Comparison of ENCODE assay signal across 22 mouse cellular contexts in the genomic region with DNA sequence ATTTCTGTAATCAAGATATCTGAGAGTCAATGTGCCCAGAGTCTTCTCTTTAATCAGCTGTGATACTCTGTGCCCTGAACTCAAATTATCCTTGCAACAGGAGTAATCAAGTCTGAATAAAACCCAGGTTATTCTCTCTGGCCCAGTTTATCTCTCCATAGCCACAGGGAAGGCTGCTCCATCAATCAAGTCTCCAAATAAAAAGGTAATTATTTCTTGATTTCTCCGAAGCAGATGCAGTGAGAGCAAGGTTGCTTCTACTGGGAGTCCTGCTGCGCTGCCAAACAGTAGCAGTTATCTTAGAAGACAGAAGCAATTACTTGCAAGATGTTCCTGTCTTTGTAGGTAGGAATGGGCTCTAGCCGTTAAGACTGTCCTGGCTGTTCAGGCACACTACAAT.
A peak's percentile ranks its signal among the peaks of the same experiment; 100 is the strongest.
DNase-seq lines count a peak whose midpoint lies in the region; ATAC-seq and TF ChIP-seq lines count a peak whose summit lies in the region.
"Had no signal": no experiment of that assay in that cellular context is flagged by ENCODE, and none has a peak within 500 bp of the region (broad histone marks: within the 10 kb centered on the region; RNA-seq: fewer than 3 reads in every experiment).

No protein-coding gene starts in this region.

- no peaks in the 10 kb centered on the region for H3K27me3 ChIP-seq in forebrain, embryonic 12.5 days
- H3K27me3 ChIP-seq in forebrain, embryonic 10.5 days (ENCODE audit: poor library complexity, severe bottlenecking): no peaks in the 10 kb centered on the region
- H3K27me3 ChIP-seq in midbrain, embryonic 14.5 days (ENCODE audit: control insufficient read depth, insufficient read depth, low read length): no peaks in the 10 kb centered on the region
- H3K27me3 ChIP-seq in midbrain, embryonic 16.5 days (ENCODE audit: control insufficient read depth, insufficient read depth, low read depth, low read length): no peaks in the 10 kb centered on the region
- no peaks in the 10 kb centered on the region for H3K27me3 ChIP-seq in hindbrain, postnatal 0 days (ENCODE audit: insufficient read depth, low read length)
- H3K27me3 ChIP-seq: heart, embryonic 13.5 days; Patski; stomach, embryonic 15.5 days had no signal

- H3K27ac ChIP-seq in forebrain, embryonic 12.5 days: no peak overlapping the region
- H3K27ac ChIP-seq in forebrain, embryonic 10.5 days: no peak overlapping the region
- H3K27ac ChIP-seq in midbrain, embryonic 14.5 days (replicated peaks; ENCODE audit: low read depth, low read length): 0 out of 2 replicates have a peak overlapping the region, but pooled peaks have one; percentile 41
- H3K27ac ChIP-seq in midbrain, embryonic 16.5 days (ENCODE audit: low read length): no peak overlapping the region
- no peak overlapping the region for H3K27ac ChIP-seq in hindbrain, postnatal 0 days
- H3K27ac ChIP-seq: heart, embryonic 13.5 days; kidney, postnatal 0 days; liver, embryonic 14.5 days; macrophage; stomach, embryonic 15.5 days had no signal

- H3K9ac ChIP-seq in forebrain, embryonic 12.5 days: no peak overlapping the region
- H3K9ac ChIP-seq in midbrain, embryonic 14.5 days (replicated peaks; ENCODE audit: low read length): no peak overlapping the region
- no peak overlapping the region for H3K9ac ChIP-seq in midbrain, embryonic 16.5 days (ENCODE audit: low read depth, low read length)
- no peak overlapping the region for H3K9ac ChIP-seq in hindbrain, postnatal 0 days (replicated peaks; ENCODE audit: low read length)
- H3K9ac ChIP-seq: forebrain, postnatal 0 days; heart, embryonic 13.5 days; liver, embryonic 14.5 days; stomach, embryonic 15.5 days had no signal

- WGBS in forebrain, embryonic 12.5 days: 74% methylated on average over 3 of the region's 3 CpGs
- 84% methylated on average over 3 of the region's 3 CpGs for WGBS in forebrain, embryonic 10.5 days
- 51% methylated on average over 3 of the region's 3 CpGs for whole genome bisulfite sequencing in midbrain, embryonic 14.5 days
- WGBS in midbrain, embryonic 16.5 days: 43% methylated on average over 3 of the region's 3 CpGs
- WGBS in hindbrain, postnatal 0 days: 46% methylated on average over 3 of the region's 3 CpGs

- H3K4me2 ChIP-seq in forebrain, embryonic 12.5 days: no peak overlapping the region
- no peak overlapping the region for H3K4me2 ChIP-seq in midbrain, embryonic 14.5 days (ENCODE audit: low read length)
- H3K4me2 ChIP-seq in midbrain, embryonic 16.5 days (ENCODE audit: low read length): no peak overlapping the region
- no peak overlapping the region for H3K4me2 ChIP-seq in hindbrain, postnatal 0 days (ENCODE audit: low read depth, low read length)
- H3K4me2 ChIP-seq: heart, embryonic 13.5 days; stomach, embryonic 15.5 days had no signal

- H3K36me3 ChIP-seq in forebrain, embryonic 12.5 days (replicated peaks): no peaks in the 10 kb centered on the region
- no peaks in the 10 kb centered on the region for H3K36me3 ChIP-seq in forebrain, embryonic 10.5 days (replicated peaks)
- H3K36me3 ChIP-seq in midbrain, embryonic 14.5 days (ENCODE audit: control insufficient read depth, insufficient read depth, low read length): no peaks in the 10 kb centered on the region
- H3K36me3 ChIP-seq in midbrain, embryonic 16.5 days (ENCODE audit: control insufficient read depth, insufficient read depth, low read length): no peaks in the 10 kb centered on the region
- H3K36me3 ChIP-seq in hindbrain, postnatal 0 days (ENCODE audit: insufficient read depth, low read length): no peaks in the 10 kb centered on the region
- H3K36me3 ChIP-seq: heart, embryonic 13.5 days; stomach, embryonic 15.5 days had no signal

- TF ChIP-seq POLR2A in brain, embryonic 14.5 days (IDR thresholded peaks at IDR 0.05; ENCODE audit: borderline replicate concordance, extremely low read depth, insufficient read depth, insufficient read length, poor library complexity, severe bottlenecking): no peak

- peaks cover 4% of the 10 kb centered on the region for H3K4me1 ChIP-seq in forebrain, embryonic 12.5 days
- peaks cover 6% of the 10 kb centered on the region; the same call in 1 of the 2 replicates for H3K4me1 ChIP-seq in forebrain, embryonic 10.5 days
- 0 out of 2 replicates have a peak, but pooled peaks cover 4% of the 10 kb centered on the region for H3K4me1 ChIP-seq in midbrain, embryonic 14.5 days (ENCODE audit: control insufficient read depth, insufficient read depth, low read length)
- 0 out of 2 replicates have a peak, but pooled peaks cover 2% of the 10 kb centered on the region for H3K4me1 ChIP-seq in midbrain, embryonic 16.5 days (ENCODE audit: control insufficient read depth, insufficient read depth, low read length)
- peaks cover 5% of the 10 kb centered on the region; the same call in 1 of the 2 replicates for H3K4me1 ChIP-seq in hindbrain, postnatal 0 days (ENCODE audit: insufficient read depth, low read length)
- H3K4me1 ChIP-seq: heart, embryonic 13.5 days; stomach, embryonic 15.5 days had no signal

- no peak overlapping the region for H3K4me3 ChIP-seq in forebrain, embryonic 12.5 days (replicated peaks)
- no peak overlapping the region for H3K4me3 ChIP-seq in forebrain, embryonic 10.5 days
- H3K4me3 ChIP-seq in midbrain, embryonic 14.5 days (replicated peaks; ENCODE audit: low read depth, low read length): no peak overlapping the region
- no peak overlapping the region for H3K4me3 ChIP-seq in midbrain, embryonic 16.5 days (ENCODE audit: low read depth, low read length)
- H3K4me3 ChIP-seq in hindbrain, postnatal 0 days (ENCODE audit: low read length): no peak overlapping the region
- H3K4me3 ChIP-seq: heart, embryonic 13.5 days; stomach, embryonic 15.5 days had no signal

- no peak for TF ChIP-seq CTCF in brain, embryonic 14.5 days (IDR thresholded peaks at IDR 0.05; ENCODE audit: borderline replicate concordance, extremely low read depth, insufficient read depth, insufficient read length)
- TF ChIP-seq CTCF in hindbrain, postnatal 0 days (IDR thresholded peaks at IDR 0.05; ENCODE audit: low read depth): no peak

- no peak for DNase-seq in forebrain, embryonic 10.5 days (ENCODE audit: extremely low spot score, low spot score)
- DNase-seq in midbrain, embryonic 14.5 days: peak; percentile 31
- peak; percentile 64 for DNase-seq in brain, embryonic 14.5 days (ENCODE audit: low read depth)
- peak; percentile 34 for DNase-seq in hindbrain, postnatal 0 days (ENCODE audit: low spot score)
- no peak for DNase-seq in kidney, postnatal 25 days
- DNase-seq: adrenal gland, postnatal 10 days; cerebellum, postnatal 36 days; forebrain, postnatal 0 days; heart, postnatal 10 days; kidney, adult 8-10 months; liver; lung, adult 2 months; lung, postnatal 10 days had no signal

- ATAC-seq in forebrain, embryonic 12.5 days (ENCODE audit: low FRiP score): peak; percentile 64
- ATAC-seq in midbrain, embryonic 14.5 days (ENCODE audit: low FRiP score, low TSS enrichment): no peak
- no peak for ATAC-seq in midbrain, embryonic 16.5 days
- no peak for ATAC-seq in hindbrain, postnatal 0 days
- ATAC-seq: forebrain, postnatal 0 days; intestine, embryonic 16.5 days; Patski had no signal

- H3K9me3 ChIP-seq in forebrain, embryonic 12.5 days: no peaks in the 10 kb centered on the region
- H3K9me3 ChIP-seq in forebrain, embryonic 10.5 days: no peaks in the 10 kb centered on the region
- H3K9me3 ChIP-seq in midbrain, embryonic 14.5 days (ENCODE audit: control insufficient read depth, low read length): no peaks in the 10 kb centered on the region
- H3K9me3 ChIP-seq in midbrain, embryonic 16.5 days (replicated peaks; ENCODE audit: control insufficient read depth, low read length, poor library complexity, severe bottlenecking): no peaks in the 10 kb centered on the region
- H3K9me3 ChIP-seq in hindbrain, postnatal 0 days (ENCODE audit: low read length): no peaks in the 10 kb centered on the region
- H3K9me3 ChIP-seq: heart, embryonic 13.5 days; stomach, embryonic 15.5 days had no signal

Comparison
In these comparisons a context has a peak if more than half of its experiments do, and no peak if none do; other contexts are left out.
1. DNase-seq: peak in midbrain, embryonic 14.5 days (single experiment), brain, embryonic 14.5 days (single experiment) and hindbrain, postnatal 0 days (single experiment); none in forebrain, embryonic 10.5 days (single experiment) and kidney, postnatal 25 days (0 of 2).